Mouse (Mus musculus): ENCODE measurements at regions not wholly inside any gene's neighbourhood (a gene's known extent, or its start where the extent isn't known, plus 50 kb on each side); places are given as distances from the start of the nearest gene placed in this dataset.

DNA sequence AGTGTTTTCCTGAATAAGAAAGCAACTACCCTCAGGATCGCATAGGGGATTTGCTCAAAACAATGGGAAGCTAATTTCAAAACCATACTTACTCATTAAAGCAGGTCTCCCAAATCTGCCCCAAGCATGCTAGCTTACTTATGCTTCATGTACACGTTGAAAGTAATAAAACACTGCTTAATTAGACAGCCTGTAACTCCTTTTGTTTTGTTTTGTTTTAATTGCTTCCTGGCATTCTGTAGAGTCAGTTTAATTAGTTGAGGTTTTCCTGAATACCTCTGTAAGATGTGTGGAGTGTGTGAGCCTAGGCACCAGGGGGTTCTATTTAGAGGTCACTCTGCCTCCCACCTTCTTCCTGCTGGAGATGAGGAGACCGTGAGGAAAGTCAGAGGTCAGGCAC is 147.9 kb downstream of the Nufip1 start:
- WGBS: 23% methylated on average over 3 of the region's 3 CpGs
- ATAC-seq (ENCODE audit: low FRiP score, low TSS enrichment) (no peak), DNase-seq (no peak)
- H3K4me3 ChIP-seq (replicated peaks; ENCODE audit: low read depth, low read length): no peak overlapping the region
- H3K27me3 ChIP-seq (ENCODE audit: control insufficient read depth, insufficient read depth, low read length): no peaks in the 10 kb centered on the region
- H3K9me3 ChIP-seq (ENCODE audit: control insufficient read depth, low read length): no peaks in the 10 kb centered on the region
- H3K4me2 ChIP-seq (ENCODE audit: low read length): no peak overlapping the region
- no peaks in the 10 kb centered on the region for H3K36me3 ChIP-seq (ENCODE audit: control insufficient read depth, insufficient read depth, low read length)
- peaks cover 23% of the 10 kb centered on the region for H3K4me1 ChIP-seq (ENCODE audit: control insufficient read depth, insufficient read depth, low read length)
- no peak overlapping the region for H3K27ac ChIP-seq (replicated peaks; ENCODE audit: low read depth, low read length)
- H3K9ac ChIP-seq (replicated peaks; ENCODE audit: low read length): no peak overlapping the region

DNA sequence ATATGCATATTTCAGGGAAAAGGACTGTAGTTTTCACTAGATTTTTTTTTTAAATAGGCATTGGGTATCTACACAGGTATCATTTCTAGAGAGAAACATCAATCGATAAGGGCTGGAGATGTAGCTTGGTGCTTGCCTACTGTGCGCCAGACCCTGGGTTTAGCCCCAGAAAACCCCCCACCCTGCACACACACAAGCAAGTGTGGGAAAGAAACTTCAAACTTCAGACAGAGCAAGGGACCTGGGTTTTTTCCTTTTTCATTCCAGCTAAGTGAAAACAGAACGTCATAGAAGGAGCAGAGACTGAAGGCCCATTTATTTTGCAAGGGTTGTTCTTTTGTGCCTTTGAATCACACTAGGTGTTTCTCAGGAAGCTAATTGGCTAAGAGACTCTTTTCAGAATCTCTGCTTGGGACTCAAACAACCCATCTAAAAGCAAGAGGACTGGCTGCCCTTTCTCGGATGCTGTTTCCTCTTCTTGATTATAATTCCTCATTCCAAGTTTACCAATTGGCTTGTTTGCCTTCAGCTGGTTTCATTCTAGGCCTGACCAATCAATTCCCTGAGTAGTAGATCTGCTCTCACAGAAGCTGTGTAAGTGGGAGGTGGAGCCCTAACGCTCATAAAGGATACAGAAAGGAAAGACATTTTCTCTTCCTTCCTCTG is 150.1 kb downstream of the Nufip1 start:
- no peaks in the 10 kb centered on the region for H3K36me3 ChIP-seq (ENCODE audit: control insufficient read depth, insufficient read depth, low read length)
- H3K4me3 ChIP-seq (replicated peaks; ENCODE audit: low read depth, low read length): no peak overlapping the region
- DNase-seq (no peak), ATAC-seq (ENCODE audit: low FRiP score, low TSS enrichment) (no peak)
- no peaks in the 10 kb centered on the region for H3K9me3 ChIP-seq (ENCODE audit: control insufficient read depth, low read length)
- H3K27ac ChIP-seq (replicated peaks; ENCODE audit: low read depth, low read length): no peak overlapping the region
- peaks cover 6% of the 10 kb centered on the region; the same call in 1 of the 2 replicates for H3K4me1 ChIP-seq (ENCODE audit: control insufficient read depth, insufficient read depth, low read length)
- no peaks in the 10 kb centered on the region for H3K27me3 ChIP-seq (ENCODE audit: control insufficient read depth, insufficient read depth, low read length)
- H3K9ac ChIP-seq (replicated peaks; ENCODE audit: low read length): no peak overlapping the region
- WGBS: 72% methylated on average over 5 of the region's 5 CpGs
- H3K4me2 ChIP-seq (ENCODE audit: low read length): no peak overlapping the region

DNA sequence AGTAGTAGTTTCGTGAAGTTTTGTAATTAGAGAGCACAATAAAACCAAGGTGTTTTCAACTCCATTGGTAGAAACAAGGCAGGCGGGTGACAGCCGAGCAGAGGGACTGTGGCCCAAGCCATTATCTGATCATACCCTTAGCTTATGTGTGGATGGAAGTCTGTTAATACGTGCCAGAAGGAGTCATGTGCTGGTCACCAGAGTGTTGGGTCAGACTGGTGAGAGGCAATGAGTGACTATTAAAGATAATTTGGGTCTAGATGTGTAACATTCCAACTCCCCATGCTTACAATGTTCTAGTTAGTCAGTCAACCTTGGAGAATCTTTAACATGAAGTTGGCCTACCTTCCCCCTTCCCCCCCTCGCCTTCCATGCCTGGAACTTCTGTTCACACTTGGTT is 151.1 kb upstream of the Tsc22d1 start:
- ATAC-seq (ENCODE audit: low FRiP score, low TSS enrichment): no peak
- DNase-seq: no peak
- H3K27me3 ChIP-seq (ENCODE audit: control insufficient read depth, insufficient read depth, low read length): no peaks in the 10 kb centered on the region

DNA sequence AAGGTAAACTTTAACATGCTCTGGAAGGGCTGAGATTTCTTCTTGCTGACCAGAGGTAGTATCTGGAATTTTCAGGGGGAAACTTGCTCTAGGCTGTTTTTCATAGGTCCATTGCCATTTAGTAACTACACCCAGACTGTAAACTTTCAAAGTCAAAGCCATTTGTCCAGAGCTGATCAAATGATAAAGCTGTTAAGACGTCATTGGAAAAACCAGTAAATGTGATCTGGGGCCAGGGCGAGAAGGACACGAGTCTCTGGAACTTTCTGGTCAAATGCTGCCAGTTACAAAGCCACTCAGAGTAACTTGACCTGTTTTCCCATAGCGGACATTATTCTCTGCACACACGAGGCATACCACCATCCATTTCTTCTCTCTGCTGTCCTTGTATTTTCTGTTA is 148.9 kb upstream of the Tsc22d1 start:
- DNase-seq: no peak
- Histone ChIP-seq H3K4me1 (ENCODE audit: control insufficient read depth, insufficient read depth, low read length) (peaks cover 4% of the 10 kb centered on the region; the same call in 1 of the 2 replicates), H3K9me3 (ENCODE audit: control insufficient read depth, low read length) (0 out of 2 replicates have a peak, but pooled peaks cover 2% of the 10 kb centered on the region), H3K27me3 (ENCODE audit: control insufficient read depth, insufficient read depth, low read length) (no peaks in the 10 kb centered on the region), H3K9ac (replicated peaks; ENCODE audit: low read length) (no peak overlapping the region), H3K4me3 (replicated peaks; ENCODE audit: low read depth, low read length) (no peak overlapping the region), H3K27ac (replicated peaks; ENCODE audit: low read depth, low read length) (no peak overlapping the region), H3K36me3 (ENCODE audit: control insufficient read depth, insufficient read depth, low read length) (no peaks in the 10 kb centered on the region), H3K4me2 (ENCODE audit: low read length) (no peak overlapping the region)
- 96% methylated on average over 5 of the region's 5 CpGs for WGBS
- ATAC-seq (ENCODE audit: low FRiP score, low TSS enrichment): no peak

More for the DNA sequence above, 151.1 kb upstream of the Tsc22d1 start:
- no peak overlapping the region for H3K27ac ChIP-seq (replicated peaks; ENCODE audit: low read depth, low read length)
- no peak overlapping the region for H3K4me2 ChIP-seq (ENCODE audit: low read length)
- no peak overlapping the region for H3K4me3 ChIP-seq (replicated peaks; ENCODE audit: low read depth, low read length)
- no peaks in the 10 kb centered on the region for H3K36me3 ChIP-seq (ENCODE audit: control insufficient read depth, insufficient read depth, low read length)
- WGBS: 96% methylated on average over 5 of the region's 5 CpGs
- 0 out of 2 replicates have a peak, but pooled peaks cover 2% of the 10 kb centered on the region for H3K9me3 ChIP-seq (ENCODE audit: control insufficient read depth, low read length)
- H3K4me1 ChIP-seq (ENCODE audit: control insufficient read depth, insufficient read depth, low read length): peaks cover 4% of the 10 kb centered on the region; the same call in 1 of the 2 replicates
- H3K9ac ChIP-seq (replicated peaks; ENCODE audit: low read length): no peak overlapping the region

DNA sequence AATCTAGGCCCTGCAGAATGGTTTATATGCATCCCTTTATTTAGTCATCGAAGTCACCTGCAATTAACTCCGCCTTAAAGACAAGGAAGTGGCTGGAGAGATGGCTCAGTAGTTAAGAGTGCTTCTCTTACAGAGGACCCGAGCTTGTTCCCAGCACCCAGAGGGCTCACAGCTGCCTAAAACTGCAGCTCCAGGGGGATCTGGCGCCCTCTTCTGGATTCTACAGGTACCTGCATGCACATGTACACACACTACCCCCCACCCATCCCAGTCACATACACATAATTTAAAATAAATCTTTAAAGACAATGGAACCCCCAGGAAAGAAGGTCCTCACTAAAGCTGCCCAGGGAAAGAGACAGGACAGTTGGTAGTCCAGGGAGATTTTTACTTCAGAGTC is 148.5 kb upstream of the Tsc22d1 start:
- Histone ChIP-seq H3K4me1 (ENCODE audit: control insufficient read depth, insufficient read depth, low read length) (peaks cover 4% of the 10 kb centered on the region; the same call in 1 of the 2 replicates), H3K36me3 (ENCODE audit: control insufficient read depth, insufficient read depth, low read length) (no peaks in the 10 kb centered on the region), H3K4me2 (ENCODE audit: low read length) (no peak overlapping the region), H3K27me3 (ENCODE audit: control insufficient read depth, insufficient read depth, low read length) (no peaks in the 10 kb centered on the region), H3K4me3 (replicated peaks; ENCODE audit: low read depth, low read length) (no peak overlapping the region), H3K9ac (replicated peaks; ENCODE audit: low read length) (no peak overlapping the region), H3K27ac (replicated peaks; ENCODE audit: low read depth, low read length) (no peak overlapping the region), H3K9me3 (ENCODE audit: control insufficient read depth, low read length) (0 out of 2 replicates have a peak, but pooled peaks cover 2% of the 10 kb centered on the region)
- ATAC-seq (ENCODE audit: low FRiP score, low TSS enrichment): no peak
- DNase-seq: no peak
- WGBS: 84% methylated on average over 4 of the region's 4 CpGs

DNA sequence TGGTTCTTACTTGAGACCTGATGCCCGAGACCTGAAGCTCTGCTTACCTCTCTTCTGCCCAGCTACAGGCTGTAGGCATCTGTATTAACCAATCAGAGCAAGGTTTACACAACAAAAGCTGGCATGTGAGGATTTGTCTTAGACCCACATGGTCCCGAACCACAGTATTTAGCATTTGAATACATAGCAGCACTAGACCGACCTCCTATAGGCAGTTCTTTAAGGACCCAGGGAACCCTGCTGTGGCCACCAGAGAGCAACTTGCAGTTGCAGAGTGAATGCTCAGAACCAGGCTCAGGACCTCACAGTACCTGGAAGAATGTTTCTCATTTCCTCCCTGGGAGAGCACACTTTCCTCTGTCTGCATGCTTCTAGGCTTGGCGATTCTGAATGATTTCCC is 147.7 kb upstream of the Tsc22d1 start:
- Histone ChIP-seq H3K9ac (replicated peaks; ENCODE audit: low read length) (no peak overlapping the region), H3K27ac (replicated peaks; ENCODE audit: low read depth, low read length) (no peak overlapping the region), H3K36me3 (ENCODE audit: control insufficient read depth, insufficient read depth, low read length) (no peaks in the 10 kb centered on the region), H3K9me3 (ENCODE audit: control insufficient read depth, low read length) (0 out of 2 replicates have a peak, but pooled peaks cover 2% of the 10 kb centered on the region), H3K4me2 (ENCODE audit: low read length) (no peak overlapping the region), H3K4me1 (ENCODE audit: control insufficient read depth, insufficient read depth, low read length) (peaks cover 4% of the 10 kb centered on the region; the same call in 1 of the 2 replicates), H3K4me3 (replicated peaks; ENCODE audit: low read depth, low read length) (no peak overlapping the region), H3K27me3 (ENCODE audit: control insufficient read depth, insufficient read depth, low read length) (no peaks in the 10 kb centered on the region)
- WGBS: 7% methylated on average over 4 of the region's 4 CpGs
- ATAC-seq (ENCODE audit: low FRiP score, low TSS enrichment) (no peak), DNase-seq (no peak)

DNA sequence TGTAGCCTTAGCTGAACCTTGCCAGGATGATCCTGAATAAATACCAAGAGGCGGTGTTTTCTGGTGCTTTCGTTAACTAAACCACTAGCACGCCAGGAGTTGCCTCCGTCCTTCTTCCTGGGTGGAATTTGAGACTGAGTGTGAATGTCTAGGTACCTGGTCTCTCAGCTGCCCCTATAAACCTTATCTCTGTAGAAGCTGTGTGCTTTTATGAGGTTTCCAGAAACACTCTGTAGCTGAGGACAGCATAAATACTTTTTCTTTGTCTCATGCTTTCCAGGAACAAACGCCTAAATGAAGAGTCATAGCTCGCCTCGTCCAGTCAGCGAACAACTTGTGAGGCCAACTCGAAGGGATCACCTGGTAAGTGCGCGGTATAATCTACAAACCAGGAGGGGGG is 143.6 kb upstream of the Tsc22d1 start:
- no peaks in the 10 kb centered on the region for H3K36me3 ChIP-seq (ENCODE audit: control insufficient read depth, insufficient read depth, low read length)
- DNase-seq (no peak), ATAC-seq (ENCODE audit: low FRiP score, low TSS enrichment) (no peak)
- 91% methylated on average over 11 of the region's 11 CpGs for WGBS
- peaks cover 4% of the 10 kb centered on the region; the same call in 1 of the 2 replicates for H3K4me1 ChIP-seq (ENCODE audit: control insufficient read depth, insufficient read depth, low read length)
- H3K9me3 ChIP-seq (ENCODE audit: control insufficient read depth, low read length): 0 out of 2 replicates have a peak, but pooled peaks cover under 1% of the 10 kb centered on the region
- H3K9ac ChIP-seq (replicated peaks; ENCODE audit: low read length): no peak overlapping the region
- H3K4me2 ChIP-seq (ENCODE audit: low read length): no peak overlapping the region
- no peak overlapping the region for H3K27ac ChIP-seq (replicated peaks; ENCODE audit: low read depth, low read length)
- H3K4me3 ChIP-seq (replicated peaks; ENCODE audit: low read depth, low read length): no peak overlapping the region
- no peaks in the 10 kb centered on the region for H3K27me3 ChIP-seq (ENCODE audit: control insufficient read depth, insufficient read depth, low read length)

DNA sequence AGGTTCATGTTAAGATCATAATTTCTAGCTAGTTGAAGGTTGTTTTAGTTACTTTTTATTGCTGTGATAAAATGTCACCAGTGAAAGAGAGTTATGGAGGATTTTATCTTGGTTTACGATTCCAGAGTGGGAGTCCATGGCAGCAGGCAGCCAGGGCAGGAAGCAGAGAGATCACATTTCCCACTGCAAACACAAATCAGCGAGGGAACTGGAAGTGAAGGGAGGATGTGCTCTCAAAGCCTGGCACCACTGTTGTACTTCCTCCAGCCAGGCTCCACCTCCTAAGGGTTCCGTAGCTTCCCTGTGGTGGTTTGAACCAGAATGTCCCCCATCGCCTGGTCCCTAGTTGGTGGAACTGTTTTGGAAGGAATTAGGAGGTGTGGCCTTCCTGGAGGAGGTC is 141.9 kb upstream of the Tsc22d1 start:
- DNase-seq (no peak), ATAC-seq (ENCODE audit: low FRiP score, low TSS enrichment) (no peak)
- H3K4me1 ChIP-seq (ENCODE audit: control insufficient read depth, insufficient read depth, low read length): no peaks in the 10 kb centered on the region
- no peak overlapping the region for H3K9ac ChIP-seq (replicated peaks; ENCODE audit: low read length)
- no peak overlapping the region for H3K27ac ChIP-seq (replicated peaks; ENCODE audit: low read depth, low read length)
- H3K9me3 ChIP-seq (ENCODE audit: control insufficient read depth, low read length): no peaks in the 10 kb centered on the region
- no peaks in the 10 kb centered on the region for H3K36me3 ChIP-seq (ENCODE audit: control insufficient read depth, insufficient read depth, low read length)
- WGBS: 94% methylated on average over 4 of the region's 4 CpGs
- no peak overlapping the region for H3K4me2 ChIP-seq (ENCODE audit: low read length)
- H3K27me3 ChIP-seq (ENCODE audit: control insufficient read depth, insufficient read depth, low read length): no peaks in the 10 kb centered on the region
- no peak overlapping the region for H3K4me3 ChIP-seq (replicated peaks; ENCODE audit: low read depth, low read length)

DNA sequence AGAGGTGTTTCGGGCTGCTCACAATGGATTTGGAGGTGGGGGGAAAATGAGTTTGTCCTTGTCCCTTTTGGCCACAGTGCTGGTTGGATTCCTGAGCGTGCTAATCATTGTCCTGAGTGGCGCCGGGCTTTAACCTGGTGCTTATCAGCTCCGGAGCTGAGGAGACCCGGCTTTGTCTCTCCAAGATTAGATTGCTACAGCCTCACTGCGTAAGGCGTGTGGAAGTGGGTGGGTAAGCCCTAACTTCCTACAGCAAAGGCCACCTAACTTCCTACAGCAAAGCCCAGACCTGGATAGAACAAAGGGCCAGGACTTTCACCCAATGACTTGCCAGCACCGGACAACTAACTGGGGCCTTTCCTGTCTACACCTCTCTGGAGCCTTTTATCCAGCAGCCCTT is 138.1 kb upstream of the Tsc22d1 start:
- no peaks in the 10 kb centered on the region for H3K9me3 ChIP-seq (ENCODE audit: control insufficient read depth, low read length)
- DNase-seq (no peak), ATAC-seq (ENCODE audit: low FRiP score, low TSS enrichment) (no peak)
- peaks cover 4% of the 10 kb centered on the region; the same call in 1 of the 2 replicates for H3K4me1 ChIP-seq (ENCODE audit: control insufficient read depth, insufficient read depth, low read length)
- 87% methylated on average over 9 of the region's 9 CpGs for WGBS
- no peaks in the 10 kb centered on the region for H3K36me3 ChIP-seq (ENCODE audit: control insufficient read depth, insufficient read depth, low read length)
- no peak overlapping the region for H3K4me3 ChIP-seq (replicated peaks; ENCODE audit: low read depth, low read length)
- no peaks in the 10 kb centered on the region for H3K27me3 ChIP-seq (ENCODE audit: control insufficient read depth, insufficient read depth, low read length)
- H3K27ac ChIP-seq (replicated peaks; ENCODE audit: low read depth, low read length): no peak overlapping the region
- no peak overlapping the region for H3K9ac ChIP-seq (replicated peaks; ENCODE audit: low read length)
- no peak overlapping the region for H3K4me2 ChIP-seq (ENCODE audit: low read length)

Measured in midbrain, embryonic 14.5 days (tissue).